Mouse (Mus musculus): ENCODE data around the gene Plekhm3.
A peak's percentile ranks its signal among the peaks of the same experiment; 100 is the strongest.

The Plekhm3 gene

GRCm38 (mm10) chr1:64927437-64928274 lies 29.0 kb downstream of the Plekhm3 start:
- DNase-seq = peak; percentile 63 to 65

- DNase-seq = peak; percentile 37 to 66
These were observed 31.0 kb downstream of the Plekhm3 start for GRCm38 (mm10) chr1:64925594-64925993.

- DNase-seq = no peak
These were observed 32.3 kb downstream of the Plekhm3 start for GRCm38 (mm10) chr1:64924283-64924682.

- DNase-seq = no peak
These were observed 37.7 kb downstream of the Plekhm3 start for GRCm38 (mm10) chr1:64918810-64919528.

GRCm38 (mm10) chr1:64917966-64918365 lies 38.7 kb downstream of the Plekhm3 start:
- DNase-seq = no peak

DNA sequence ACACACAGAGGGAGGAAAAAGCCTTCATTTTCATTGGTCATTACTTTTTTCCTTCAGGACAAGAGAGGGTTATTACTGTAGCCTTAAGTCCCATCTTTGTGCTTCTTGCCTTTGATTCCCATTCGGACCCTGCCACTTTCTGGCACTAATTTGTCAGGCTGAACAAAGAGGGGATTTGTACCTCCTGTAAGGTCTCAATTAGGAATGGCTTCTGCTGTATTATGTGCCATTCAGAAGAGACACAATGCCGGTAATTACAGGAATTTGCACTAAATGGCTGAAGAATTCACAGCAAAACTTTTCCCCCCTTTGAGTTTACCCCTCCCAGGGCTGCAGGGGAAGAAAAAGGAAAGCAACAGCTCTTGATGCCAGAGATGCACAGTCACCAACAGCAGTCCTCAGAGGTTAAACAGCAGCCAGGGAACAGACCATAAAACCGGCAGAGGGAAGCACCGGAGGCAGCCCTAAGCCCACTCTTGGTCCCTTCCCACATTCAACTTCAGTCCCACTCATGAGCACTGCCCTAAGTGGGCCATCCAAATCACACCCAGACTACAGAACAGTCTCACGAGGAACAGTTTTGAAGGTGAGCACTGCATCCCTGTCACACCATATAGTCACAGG lies 39.6 kb downstream of the Plekhm3 start:
- DNase-seq = no peak

DNA sequence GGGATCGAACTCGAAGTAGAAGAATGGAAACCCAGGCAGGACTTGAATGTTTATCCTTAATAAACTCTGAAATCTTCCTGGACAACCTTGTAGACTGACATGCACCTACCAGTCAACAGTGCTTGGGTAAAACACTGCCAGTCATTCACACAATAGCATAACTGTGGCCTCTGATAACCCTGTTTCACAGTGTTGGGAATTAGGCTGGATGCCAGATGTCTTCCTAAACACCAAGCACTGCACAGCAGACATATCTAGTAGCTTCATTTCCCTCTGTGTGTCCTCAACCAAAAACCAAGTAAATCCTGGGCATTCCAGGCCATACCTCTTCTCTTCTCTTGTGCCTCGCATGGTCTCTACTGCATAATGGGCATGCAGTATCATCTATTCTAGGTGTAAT lies 42.3 kb downstream of the Plekhm3 start:
- DNase-seq = no peak

DNA sequence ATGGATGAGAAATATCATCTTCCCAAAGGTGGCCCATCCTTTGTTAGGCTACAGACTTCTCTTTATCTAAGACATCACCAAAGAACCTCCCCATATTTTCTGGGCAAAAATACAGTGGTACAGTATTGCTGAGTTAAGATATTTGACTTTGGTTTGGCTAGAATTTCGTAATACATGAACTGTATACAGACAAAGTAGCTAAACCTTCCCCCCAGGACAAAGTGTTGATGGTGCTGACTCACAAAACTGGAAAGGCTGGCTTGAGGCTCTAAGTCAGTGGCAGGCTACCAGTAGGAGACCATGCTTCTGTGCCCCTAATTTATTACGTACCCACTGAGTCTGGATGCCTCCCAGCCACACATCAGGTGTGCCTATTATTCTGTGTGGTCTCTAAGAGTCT lies 48.9 kb downstream of the Plekhm3 start:
- DNase-seq = no peak

- no peak for DNase-seq
These were observed 50.4 kb downstream of the Plekhm3 start for GRCm38 (mm10) chr1:64906226-64906625.

DNA sequence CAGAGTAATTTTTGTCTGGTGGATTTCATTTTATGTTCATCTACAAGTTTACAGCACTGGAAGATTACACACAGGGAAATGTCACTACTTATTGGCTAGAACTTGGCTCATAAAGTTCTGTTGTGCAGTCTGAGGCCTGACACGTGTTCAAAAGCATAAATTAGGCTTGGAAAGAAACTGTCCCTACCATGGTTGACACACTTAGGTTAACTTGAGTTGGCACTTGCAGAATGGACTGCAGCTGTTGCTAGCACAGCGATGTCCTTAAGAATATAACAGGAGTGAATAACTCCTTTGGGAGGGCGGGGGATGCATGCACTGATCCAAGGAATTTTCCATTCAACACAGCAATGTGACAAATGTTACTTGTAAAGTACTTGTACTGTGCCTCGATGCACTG lies 53.2 kb downstream of the Plekhm3 start:
- no peak for DNase-seq

- DNase-seq = no peak
These were observed 53.8 kb downstream of the Plekhm3 start for GRCm38 (mm10) chr1:64902804-64903203.

- no peak for DNase-seq
These were observed 56.9 kb downstream of the Plekhm3 start for GRCm38 (mm10) chr1:64899763-64900162.

GRCm38 (mm10) chr1:64897485-64897884 lies 59.1 kb downstream of the Plekhm3 start:
- no peak for DNase-seq

DNA sequence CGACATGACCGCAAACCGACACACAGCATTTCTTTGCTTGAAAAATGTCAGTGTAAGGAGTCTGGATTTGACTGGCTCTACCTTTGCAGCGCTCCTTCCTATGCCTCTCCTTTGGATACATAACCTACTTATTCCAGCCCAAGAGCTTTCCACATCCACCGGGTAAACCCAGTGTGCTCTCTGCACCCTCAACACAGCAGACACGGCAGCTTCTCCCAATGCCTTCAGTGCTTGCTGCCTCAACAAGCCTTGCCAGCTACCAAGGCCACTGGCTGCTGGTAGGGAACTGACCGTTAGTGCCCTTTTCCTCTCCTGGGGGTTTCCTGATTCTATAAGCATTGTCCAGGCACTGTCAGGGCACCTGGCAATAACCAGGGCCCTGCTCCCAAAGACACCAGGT lies 62.8 kb downstream of the Plekhm3 start:
- DNase-seq = no peak

GRCm38 (mm10) chr1:64891332-64891731 lies 65.3 kb downstream of the Plekhm3 start:
- no peak for DNase-seq

GRCm38 (mm10) chr1:64887502-64888203 lies 69.0 kb downstream of the Plekhm3 start:
- no peak for DNase-seq

DNA sequence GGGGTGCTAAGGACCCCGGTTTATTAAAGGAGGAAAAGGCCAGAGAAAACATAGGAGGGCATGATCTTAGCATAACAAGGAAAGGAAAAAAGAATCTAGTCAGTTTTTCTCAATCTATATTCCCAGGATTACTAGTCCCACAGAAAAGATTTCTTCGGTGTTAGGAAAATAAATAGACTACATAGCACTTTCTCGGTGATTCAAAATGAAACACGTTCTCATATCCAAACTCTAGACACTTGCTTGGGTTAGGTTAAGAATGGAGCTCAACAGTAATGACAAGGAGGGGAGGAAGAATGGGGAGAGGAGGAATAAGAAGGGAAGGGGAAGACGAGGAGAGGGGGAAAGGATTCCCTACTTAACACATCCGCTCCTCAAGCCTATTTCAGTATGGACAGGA lies 69.9 kb downstream of the Plekhm3 start:
- DNase-seq = no peak

- no peak for DNase-seq
These were observed 71.3 kb downstream of the Plekhm3 start for GRCm38 (mm10) chr1:64885328-64885727.

- DNase-seq = no peak
These were observed 72.6 kb downstream of the Plekhm3 start for GRCm38 (mm10) chr1:64884007-64884406.

- DNase-seq = no peak
These were observed 76.0 kb downstream of the Plekhm3 start for GRCm38 (mm10) chr1:64880613-64881012.

GRCm38 (mm10) chr1:64878795-64879240 lies 77.8 kb downstream of the Plekhm3 start:
- no peak for DNase-seq

DNA sequence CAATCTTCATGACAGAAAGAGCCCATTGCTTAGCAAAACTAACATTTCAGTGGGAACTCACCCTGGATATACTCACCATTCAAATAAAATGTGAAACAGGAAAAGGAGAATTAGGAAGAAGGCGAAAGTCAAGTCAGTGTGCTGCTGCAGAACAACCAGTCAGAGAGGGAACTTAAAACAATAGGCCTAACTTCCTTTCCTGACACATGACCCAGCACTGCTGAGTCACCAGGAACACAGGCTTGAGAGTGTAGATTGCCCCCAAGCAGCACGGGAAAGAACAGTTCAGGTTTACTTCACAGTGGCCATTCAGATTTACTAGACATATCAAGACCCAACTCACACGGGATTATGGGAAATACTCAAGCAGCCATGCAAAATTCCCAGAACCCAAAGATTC lies 80.3 kb downstream of the Plekhm3 start:
- DNase-seq = no peak

GRCm38 (mm10) chr1:64875712-64876111 lies 80.9 kb downstream of the Plekhm3 start:
- no peak for DNase-seq

Measured in spleen, adult 18-20 months (tissue).